Mouse (Mus musculus) WW6 (cell line): ENCODE results near the gene Dock4.

Source experiments
- DNase-seq: peaks from one replicate; pipeline ENCODE4 v3.0.0-alpha.2; 2013; ENCODE audit warnings: low read depth, low spot score

Gene Dock4

GRCm38 (mm10) chr12:40445648-40446449 is at the start of gene Dock4, which contains the start of gene Zfp277:
Dock4 (plus strand) TSS chr12:40445952.
Zfp277 (minus strand) TSS chr12:40445902.
- peak; percentile 97 for DNase-seq

GRCm38 (mm10) chr12:40398916-40399315 is 46.8 kb upstream of the Dock4 start:
- DNase-seq, result no peak

- no peak for DNase-seq
These were observed 46.4 kb upstream of the Dock4 start for GRCm38 (mm10) chr12:40399386-40399785.

- DNase-seq, result no peak
These were observed 45.9 kb upstream of the Dock4 start for GRCm38 (mm10) chr12:40399812-40400211.

- no peak for DNase-seq
These were observed 31.0 kb upstream of the Dock4 start for GRCm38 (mm10) chr12:40414682-40415311.

- DNase-seq, result no peak
These were observed 30.3 kb upstream of the Dock4 start for GRCm38 (mm10) chr12:40415312-40415925.

- no peak for DNase-seq
These were observed 28.5 kb upstream of the Dock4 start for GRCm38 (mm10) chr12:40417257-40417656.

- no peak for DNase-seq
These were observed 20.8 kb upstream of the Dock4 start for GRCm38 (mm10) chr12:40424991-40425390.

GRCm38 (mm10) chr12:40427606-40428005 is 18.1 kb upstream of the Dock4 start:
- no peak for DNase-seq

- DNase-seq, result no peak
These were observed 15.8 kb upstream of the Dock4 start for GRCm38 (mm10) chr12:40429976-40430375.

GRCm38 (mm10) chr12:40431075-40431474 is 14.7 kb upstream of the Dock4 start:
- DNase-seq, result no peak

- DNase-seq, result no peak
These were observed 11.7 kb upstream of the Dock4 start for GRCm38 (mm10) chr12:40434101-40434500.

- DNase-seq, result no peak
These were observed 7.7 kb upstream of the Dock4 start for GRCm38 (mm10) chr12:40438049-40438448.

- peak; percentile 34 for DNase-seq
These were observed 546 bp upstream of the Dock4 start for GRCm38 (mm10) chr12:40445206-40445605.

- DNase-seq, result peak; percentile 20
These were observed 964 bp downstream of the Dock4 start for GRCm38 (mm10) chr12:40446450-40447381.

GRCm38 (mm10) chr12:40447561-40448355 is 2.0 kb downstream of the Dock4 start:
- no peak for DNase-seq

- DNase-seq, result no peak
These were observed 3.5 kb downstream of the Dock4 start for GRCm38 (mm10) chr12:40449119-40449795.

- DNase-seq, result no peak
These were observed 10.8 kb downstream of the Dock4 start for GRCm38 (mm10) chr12:40456517-40456916.

GRCm38 (mm10) chr12:40458977-40459376 is 13.2 kb downstream of the Dock4 start:
- no peak for DNase-seq

GRCm38 (mm10) chr12:40459673-40460265 is 14.0 kb downstream of the Dock4 start:
- DNase-seq, result no peak
